In the genomic region with DNA sequence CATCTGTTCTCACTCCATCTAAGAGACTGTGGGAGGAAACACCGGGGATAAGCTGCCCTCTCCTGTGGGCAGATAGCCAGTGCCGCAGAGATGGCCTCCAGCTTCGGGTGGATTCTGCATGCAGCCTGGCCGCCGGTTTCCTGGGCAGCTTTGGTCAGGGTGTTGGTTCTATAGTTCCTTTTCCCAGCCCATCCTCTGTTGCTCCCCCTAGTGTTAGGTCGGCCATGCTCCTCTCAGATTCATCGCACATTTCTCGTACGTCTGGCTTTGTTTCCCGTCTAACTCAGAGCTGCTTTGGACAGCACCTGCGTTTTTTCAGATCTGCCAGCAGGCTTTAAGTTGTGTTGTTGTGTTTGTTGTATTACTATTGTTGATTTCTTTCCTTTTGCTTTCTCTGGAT, we compare ENCODE assay signal across 9 mouse cellular contexts. TPM values are rescaled to one million over a fixed set of nuclear protein-coding genes. Genes with fewer than 3 reads are reported as not detected.
A peak's percentile ranks its signal among the peaks of the same experiment; 100 is the strongest.
DNase-seq lines count a peak whose midpoint lies in the region; ATAC-seq lines count a peak whose summit lies in the region.
"Had no signal": no experiment of that assay in that cellular context is flagged by ENCODE, and none has a peak within 500 bp of the region (broad histone marks: within the 10 kb centered on the region; RNA-seq: fewer than 3 reads in every experiment).

No protein-coding gene starts in this region.

- H3K4me3 ChIP-seq in forebrain, embryonic 11.5 days (ENCODE audit: low read depth, low read length): no peak overlapping the region
- no peak overlapping the region for H3K4me3 ChIP-seq in forebrain, embryonic 15.5 days
- H3K4me3 ChIP-seq in midbrain, embryonic 10.5 days: no peak overlapping the region
- no peak overlapping the region for H3K4me3 ChIP-seq in midbrain, embryonic 13.5 days (replicated peaks)
- H3K4me3 ChIP-seq in embryonic facial prominence, embryonic 10.5 days: no peak overlapping the region
- no peak overlapping the region for H3K4me3 ChIP-seq in neural tube, embryonic 11.5 days (ENCODE audit: low read depth, low read length)
- H3K4me3 ChIP-seq: limb, embryonic 12.5 days had no signal

- no peaks in the 10 kb centered on the region for H3K27me3 ChIP-seq in forebrain, embryonic 11.5 days (ENCODE audit: control insufficient read depth, insufficient read depth, low read length)
- no peaks in the 10 kb centered on the region for H3K27me3 ChIP-seq in forebrain, embryonic 15.5 days
- H3K27me3 ChIP-seq in midbrain, embryonic 10.5 days (ENCODE audit: low read depth, poor library complexity, severe bottlenecking): no peaks in the 10 kb centered on the region
- no peaks in the 10 kb centered on the region for H3K27me3 ChIP-seq in midbrain, embryonic 13.5 days
- no peaks in the 10 kb centered on the region for H3K27me3 ChIP-seq in embryonic facial prominence, embryonic 10.5 days (replicated peaks; ENCODE audit: low read depth, poor library complexity, severe bottlenecking)
- no peaks in the 10 kb centered on the region for H3K27me3 ChIP-seq in neural tube, embryonic 11.5 days (ENCODE audit: control insufficient read depth, insufficient read depth, low read length)
- H3K27me3 ChIP-seq: limb, embryonic 12.5 days had no signal

- H3K4me2 ChIP-seq in forebrain, embryonic 11.5 days (ENCODE audit: low read depth, low read length, severe bottlenecking): no peak overlapping the region
- H3K4me2 ChIP-seq in forebrain, embryonic 15.5 days (replicated peaks): no peak overlapping the region
- H3K4me2 ChIP-seq in midbrain, embryonic 13.5 days (replicated peaks): no peak overlapping the region
- H3K4me2 ChIP-seq in neural tube, embryonic 11.5 days (ENCODE audit: low read depth): no peak overlapping the region
- H3K4me2 ChIP-seq: limb, embryonic 12.5 days had no signal

- no peaks in the 10 kb centered on the region for H3K9me3 ChIP-seq in forebrain, embryonic 11.5 days (ENCODE audit: control insufficient read depth, low read length)
- H3K9me3 ChIP-seq in forebrain, embryonic 15.5 days: no peaks in the 10 kb centered on the region
- no peaks in the 10 kb centered on the region for H3K9me3 ChIP-seq in midbrain, embryonic 10.5 days (replicated peaks)
- no peaks in the 10 kb centered on the region for H3K9me3 ChIP-seq in midbrain, embryonic 13.5 days
- 0 out of 2 replicates have a peak, but pooled peaks cover 3% of the 10 kb centered on the region for H3K9me3 ChIP-seq in embryonic facial prominence, embryonic 10.5 days
- H3K9me3 ChIP-seq in neural tube, embryonic 11.5 days (ENCODE audit: control insufficient read depth, low read length): no peaks in the 10 kb centered on the region
- H3K9me3 ChIP-seq: limb, embryonic 12.5 days had no signal

- ATAC-seq in forebrain, embryonic 11.5 days (replicated peaks; ENCODE audit: low FRiP score): no peak
- no peak for ATAC-seq in forebrain, embryonic 15.5 days (replicated peaks)
- ATAC-seq in midbrain, embryonic 13.5 days: no peak
- ATAC-seq in neural tube, embryonic 11.5 days (ENCODE audit: insufficient read depth, low FRiP score, low TSS enrichment): no peak

- DNase-seq in forebrain, embryonic 11.5 days (ENCODE audit: low spot score): peak; percentile 69
- peak; percentile 37 for DNase-seq in midbrain, embryonic 10.5 days (ENCODE audit: low spot score)
- peak; percentile 52 for DNase-seq in embryonic facial prominence, embryonic 10.5 days (ENCODE audit: low spot score)
- DNase-seq in neural tube, embryonic 11.5 days (ENCODE audit: low spot score): peak; percentile 18
- no peak for DNase-seq in gastrocnemius, postnatal 25 days
- no peak for DNase-seq in T-cell, adult 2 months (ENCODE audit: low spot score)

- H3K36me3 ChIP-seq in forebrain, embryonic 11.5 days (ENCODE audit: control insufficient read depth, insufficient read depth, low read length): peaks cover 6% of the 10 kb centered on the region
- H3K36me3 ChIP-seq in forebrain, embryonic 15.5 days: peaks cover 64% of the 10 kb centered on the region
- peaks cover 82% of the 10 kb centered on the region for H3K36me3 ChIP-seq in midbrain, embryonic 10.5 days
- peaks cover 75% of the 10 kb centered on the region for H3K36me3 ChIP-seq in midbrain, embryonic 13.5 days
- H3K36me3 ChIP-seq in embryonic facial prominence, embryonic 10.5 days (replicated peaks): peaks cover 79% of the 10 kb centered on the region
- 0 out of 2 replicates have a peak, but pooled peaks cover 4% of the 10 kb centered on the region for H3K36me3 ChIP-seq in neural tube, embryonic 11.5 days (ENCODE audit: control insufficient read depth, insufficient read depth, low read length)

- no peak overlapping the region for H3K27ac ChIP-seq in forebrain, embryonic 11.5 days (ENCODE audit: low read depth, low read length)
- H3K27ac ChIP-seq in forebrain, embryonic 15.5 days (replicated peaks): no peak overlapping the region
- H3K27ac ChIP-seq in midbrain, embryonic 10.5 days (replicated peaks): no peak overlapping the region
- no peak overlapping the region for H3K27ac ChIP-seq in midbrain, embryonic 13.5 days
- H3K27ac ChIP-seq in embryonic facial prominence, embryonic 10.5 days (replicated peaks): no peak overlapping the region
- H3K27ac ChIP-seq in neural tube, embryonic 11.5 days (ENCODE audit: low read depth, low read length): no peak overlapping the region
- H3K27ac ChIP-seq: limb, embryonic 12.5 days had no signal

- H3K9ac ChIP-seq in forebrain, embryonic 11.5 days (ENCODE audit: low read length): no peak overlapping the region
- H3K9ac ChIP-seq in forebrain, embryonic 15.5 days (replicated peaks): no peak overlapping the region
- no peak overlapping the region for H3K9ac ChIP-seq in midbrain, embryonic 13.5 days (replicated peaks)
- H3K9ac ChIP-seq in neural tube, embryonic 11.5 days (ENCODE audit: low read length): no peak overlapping the region
- H3K9ac ChIP-seq: limb, embryonic 12.5 days had no signal

- WGBS in forebrain, embryonic 11.5 days: 29% methylated on average over 11 of the region's 11 CpGs
- 34% methylated on average over 11 of the region's 11 CpGs for WGBS in forebrain, embryonic 15.5 days
- 44% methylated on average over 11 of the region's 11 CpGs for WGBS in midbrain, embryonic 10.5 days
- 33% methylated on average over 11 of the region's 11 CpGs for WGBS in midbrain, embryonic 13.5 days
- 38% methylated on average over 11 of the region's 11 CpGs for WGBS in embryonic facial prominence, embryonic 10.5 days
- 39% methylated on average over 11 of the region's 11 CpGs for WGBS in neural tube, embryonic 11.5 days

- no peaks in the 10 kb centered on the region for H3K4me1 ChIP-seq in forebrain, embryonic 11.5 days (replicated peaks; ENCODE audit: control insufficient read depth, insufficient read depth, low read length)
- H3K4me1 ChIP-seq in forebrain, embryonic 15.5 days: no peaks in the 10 kb centered on the region
- no peaks in the 10 kb centered on the region for H3K4me1 ChIP-seq in midbrain, embryonic 10.5 days
- no peaks in the 10 kb centered on the region for H3K4me1 ChIP-seq in midbrain, embryonic 13.5 days (replicated peaks)
- H3K4me1 ChIP-seq in embryonic facial prominence, embryonic 10.5 days: no peaks in the 10 kb centered on the region
- H3K4me1 ChIP-seq in neural tube, embryonic 11.5 days (ENCODE audit: control insufficient read depth, insufficient read depth, low read length): no peaks in the 10 kb centered on the region
- H3K4me1 ChIP-seq: limb, embryonic 12.5 days had no signal

RNA-seq across cellular contexts. Expression of gene Trmt10b, which starts 11.1 kb away (rescaled TPM):
- polyA plus RNA-seq in forebrain, embryonic 11.5 days (2014; fragmentation: Nextera tagmentation; extraction: Ambion mirVana): 14.1 and 15.4 TPM in 2 replicates
- 22.0 and 23.6 TPM in 2 replicates for polyA plus RNA-seq in forebrain, embryonic 15.5 days (2015; fragmentation: Nextera tagmentation; extraction: Ambion mirVana)
- 19.3 and 20.7 TPM in 2 replicates for polyA plus RNA-seq in midbrain, embryonic 10.5 days (2016; fragmentation: Nextera tagmentation; extraction: Ambion mirVana)
- polyA plus RNA-seq in midbrain, embryonic 13.5 days (2015; fragmentation: Nextera tagmentation; extraction: Ambion mirVana): 21.9 and 23.1 TPM in 2 replicates
- polyA plus RNA-seq in embryonic facial prominence, embryonic 10.5 days (2016; fragmentation: Nextera tagmentation; extraction: Ambion mirVana): 18.2 and 19.8 TPM in 2 replicates
- 21.4 and 23.3 TPM in 2 replicates for polyA plus RNA-seq in neural tube, embryonic 11.5 days (2014; fragmentation: Nextera tagmentation; extraction: Ambion mirVana)
- total RNA-seq in gastrocnemius, postnatal 25 days (2021): 1 to 10 TPM; 4.9 to 5.3 TPM

RNA-seq across cellular contexts. Expression of gene Dcaf10, which starts 33.9 kb away (rescaled TPM):
- polyA plus RNA-seq in forebrain, embryonic 11.5 days (2014; fragmentation: Nextera tagmentation; extraction: Ambion mirVana): 12.3 and 12.6 TPM in 2 replicates
- 8.4 and 8.9 TPM in 2 replicates for polyA plus RNA-seq in forebrain, embryonic 15.5 days (2015; fragmentation: Nextera tagmentation; extraction: Ambion mirVana)
- polyA plus RNA-seq in midbrain, embryonic 10.5 days (2016; fragmentation: Nextera tagmentation; extraction: Ambion mirVana): 7.7 and 8.1 TPM in 2 replicates
- 7.6 and 8.7 TPM in 2 replicates for polyA plus RNA-seq in midbrain, embryonic 13.5 days (2015; fragmentation: Nextera tagmentation; extraction: Ambion mirVana)
- 9.0 and 9.3 TPM in 2 replicates for polyA plus RNA-seq in embryonic facial prominence, embryonic 10.5 days (2016; fragmentation: Nextera tagmentation; extraction: Ambion mirVana)
- polyA plus RNA-seq in neural tube, embryonic 11.5 days (2014; fragmentation: Nextera tagmentation; extraction: Ambion mirVana): 13.8 and 14.1 TPM in 2 replicates
- 1 to 10 TPM; 9.3 to 9.9 TPM for total RNA-seq in gastrocnemius, postnatal 25 days (2021)

RNA-seq across cellular contexts. Expression of gene Exosc3, which starts 34.5 kb away (rescaled TPM):
- 98.0 and 113 TPM in 2 replicates for polyA plus RNA-seq in forebrain, embryonic 11.5 days (2014; fragmentation: Nextera tagmentation; extraction: Ambion mirVana)
- polyA plus RNA-seq in forebrain, embryonic 15.5 days (2015; fragmentation: Nextera tagmentation; extraction: Ambion mirVana): 48.9 and 54.9 TPM in 2 replicates
- 113 and 121 TPM in 2 replicates for polyA plus RNA-seq in midbrain, embryonic 10.5 days (2016; fragmentation: Nextera tagmentation; extraction: Ambion mirVana)
- 55.0 and 61.9 TPM in 2 replicates for polyA plus RNA-seq in midbrain, embryonic 13.5 days (2015; fragmentation: Nextera tagmentation; extraction: Ambion mirVana)
- polyA plus RNA-seq in embryonic facial prominence, embryonic 10.5 days (2016; fragmentation: Nextera tagmentation; extraction: Ambion mirVana): 109 and 112 TPM in 2 replicates
- 83.0 and 83.4 TPM in 2 replicates for polyA plus RNA-seq in neural tube, embryonic 11.5 days (2014; fragmentation: Nextera tagmentation; extraction: Ambion mirVana)
- 10 to 100 TPM in 1 of 2 experiments, 1 to 10 TPM in 1; 9.6 to 10.0 TPM for total RNA-seq in gastrocnemius, postnatal 25 days (2021)

Comparison
In these comparisons a context has a peak if more than half of its experiments do, and no peak if none do; other contexts are left out.
1. DNase-seq: peak in forebrain, embryonic 11.5 days (single experiment), midbrain, embryonic 10.5 days (single experiment), embryonic facial prominence, embryonic 10.5 days (single experiment) and neural tube, embryonic 11.5 days (single experiment); none in gastrocnemius, postnatal 25 days (single experiment) and T-cell, adult 2 months (single experiment).